ENCODE assay signal across 8 mouse cellular contexts in the genomic region with DNA sequence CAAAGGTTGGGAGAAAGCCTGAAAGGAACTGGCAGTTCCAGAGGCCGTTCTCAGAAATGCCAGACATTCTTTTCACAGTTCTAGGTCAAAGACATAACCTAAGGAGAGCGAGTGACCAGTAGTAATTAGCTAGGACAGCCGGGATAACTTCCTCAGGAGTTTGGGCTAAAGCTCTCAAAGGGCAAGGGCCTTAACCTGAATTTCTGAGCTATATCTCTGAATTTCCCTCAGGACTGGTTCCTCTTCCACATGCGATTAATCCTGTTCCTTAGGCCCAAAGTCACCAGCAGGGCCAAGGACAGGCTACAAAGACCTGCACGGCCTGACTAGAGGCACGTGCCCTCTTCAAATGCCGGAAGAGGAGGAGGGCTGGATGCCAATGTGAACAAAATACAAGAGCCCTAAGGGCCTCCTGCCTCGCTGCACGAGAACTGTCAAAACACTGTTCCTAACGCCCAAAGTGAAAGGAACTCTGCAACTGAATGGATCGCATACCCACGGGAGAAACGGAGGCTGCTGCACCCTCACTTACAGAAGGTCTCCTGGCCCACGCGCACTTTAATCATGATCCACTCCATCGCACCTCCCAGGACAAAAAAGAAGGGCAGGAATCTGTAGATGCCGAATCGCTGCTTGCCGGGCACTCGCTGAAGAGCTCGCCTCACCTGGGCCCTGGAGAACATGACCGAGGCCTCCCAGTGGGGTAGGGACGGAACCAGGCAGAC. TPM values are rescaled to one million over a fixed set of nuclear protein-coding genes. Genes with fewer than 3 reads are reported as not detected.
DNase-seq lines count a peak whose midpoint lies in the region; ATAC-seq and TF ChIP-seq lines count a peak whose summit lies in the region.

No protein-coding gene starts in this region.

- peak; percentile 38 to 56 for ATAC-seq in hematopoietic stem cell, adult 5-6 weeks (replicated peaks in 1 of 2; ENCODE audit: insufficient read depth in 1 of 2, low FRiP score in 2 of 2, low TSS enrichment in 1 of 2, low read depth in 1 of 2, poor library complexity in 2 of 2, severe bottlenecking in 2 of 2)
- no peak for ATAC-seq in limb, embryonic 11.5 days (ENCODE audit: insufficient number of reproducible peaks, low FRiP score, low TSS enrichment, low read depth)

- peaks cover 6% of the 10 kb centered on the region for H3K4me1 ChIP-seq in embryonic fibroblast, embryonic 13.5 days (ENCODE audit: control insufficient read depth, insufficient read depth, low read length)
- peaks cover 23% of the 10 kb centered on the region for H3K4me1 ChIP-seq in limb, embryonic 11.5 days (ENCODE audit: control insufficient read depth, insufficient read depth, low read length)
- peaks cover 64% of the 10 kb centered on the region for H3K4me1 ChIP-seq in midbrain, embryonic 10.5 days

- peak overlapping the region; percentile 86 for H3K4me3 ChIP-seq in embryonic fibroblast, embryonic 13.5 days (ENCODE audit: insufficient read depth, low read length)
- peak overlapping the region; percentile 44 for H3K4me3 ChIP-seq in limb, embryonic 11.5 days (ENCODE audit: low read depth, low read length)
- peak overlapping the region; percentile 82 for H3K4me3 ChIP-seq in midbrain, embryonic 10.5 days

- no peaks in the 10 kb centered on the region; the same call in 1 of the 2 replicates for H3K36me3 ChIP-seq in limb, embryonic 11.5 days (ENCODE audit: control insufficient read depth, insufficient read depth, low read length)
- H3K36me3 ChIP-seq in midbrain, embryonic 10.5 days: peaks cover 36% of the 10 kb centered on the region

- WGBS in limb, embryonic 11.5 days: 1% methylated on average over 23 of the region's 23 CpGs
- WGBS in midbrain, embryonic 10.5 days: 4% methylated on average over 23 of the region's 23 CpGs

- no peak for TF ChIP-seq CTCF in embryonic fibroblast, embryonic 13.5 days (IDR thresholded peaks at IDR 0.05; ENCODE audit: borderline replicate concordance, insufficient read depth, low read length)

- H3K9me3 ChIP-seq in limb, embryonic 11.5 days (ENCODE audit: control insufficient read depth, low read length): no peaks in the 10 kb centered on the region
- no peaks in the 10 kb centered on the region for H3K9me3 ChIP-seq in midbrain, embryonic 10.5 days (replicated peaks)

- peak overlapping the region; percentile 58 for H3K27ac ChIP-seq in embryonic fibroblast, embryonic 13.5 days (ENCODE audit: insufficient read depth, low read length)
- H3K27ac ChIP-seq in limb, embryonic 11.5 days (replicated peaks; ENCODE audit: low read depth, low read length): 0 out of 2 replicates have a peak overlapping the region, but pooled peaks have one; percentile 45
- H3K27ac ChIP-seq in midbrain, embryonic 10.5 days (replicated peaks): peak overlapping the region; percentile 97

- TF ChIP-seq POLR2A in embryonic fibroblast, embryonic 13.5 days (IDR thresholded peaks at IDR 0.05; ENCODE audit: low read depth, low read length): peak; percentile 23; the same call in 1 of the 2 replicates

- peak overlapping the region; percentile 53 for H3K9ac ChIP-seq in limb, embryonic 11.5 days (ENCODE audit: low read length)

- H3K4me2 ChIP-seq in limb, embryonic 11.5 days (ENCODE audit: low read depth, severe bottlenecking): peak overlapping the region; percentile 92

- H3K27me3 ChIP-seq in limb, embryonic 11.5 days (ENCODE audit: control insufficient read depth, insufficient read depth, low read length): no peaks in the 10 kb centered on the region
- H3K27me3 ChIP-seq in midbrain, embryonic 10.5 days (ENCODE audit: low read depth, poor library complexity, severe bottlenecking): no peaks in the 10 kb centered on the region

- peak; percentile 48 for DNase-seq in gastrocnemius, adult 18-20 months (ENCODE audit: low spot score)
- no peak for DNase-seq in gastrocnemius, adult 8-10 months (ENCODE audit: low spot score in 2 of 2)
- DNase-seq in R1 (ENCODE audit: low read depth, low spot score): peak; percentile 63
- DNase-seq in limb, embryonic 11.5 days (ENCODE audit: low spot score): peak; percentile 61
- peak; percentile 58 for DNase-seq in midbrain, embryonic 10.5 days (ENCODE audit: low spot score)
- peak; percentile 64 for DNase-seq in testis, postnatal 14 days (ENCODE audit: low spot score)

RNA-seq across cellular contexts. Expression of a gene that starts 0.5 kb away (rescaled TPM):
- 10 to 100 TPM; 24.6 to 33.8 TPM for total RNA-seq in gastrocnemius, adult 18-20 months (2021)
- 10 to 100 TPM; 26.8 to 40.5 (median 34.1) TPM for total RNA-seq in gastrocnemius, adult 8-10 months (2022)
- 30.6 and 33.4 TPM in 2 replicates for polyA plus RNA-seq in embryonic fibroblast, embryonic 13.5 days (2011; ENCODE audit: insufficient read length, low read depth, missing spikeins)
- total RNA-seq in hematopoietic stem cell, adult 5-6 weeks (2017): 52.8 and 60.0 TPM in 2 replicates
- 61.6 and 66.5 TPM in 2 replicates for polyA plus RNA-seq in limb, embryonic 11.5 days (2014; fragmentation: Nextera tagmentation; extraction: Ambion mirVana)
- polyA plus RNA-seq in midbrain, embryonic 10.5 days (2016; fragmentation: Nextera tagmentation; extraction: Ambion mirVana): 63.1 and 64.3 TPM in 2 replicates

RNA-seq across cellular contexts. Expression of a gene that starts 2.6 kb away (rescaled TPM):
- 1 to 10 TPM in 1 of 2 experiments, under 1 TPM in 1; 0.57 to 1.3 TPM for total RNA-seq in gastrocnemius, adult 18-20 months (2021)
- 1 to 10 TPM in 1 of 4 experiments, under 1 TPM in 3; 0.32 to 1.1 (median 0.74) TPM for total RNA-seq in gastrocnemius, adult 8-10 months (2022)
- 86.1 and 119 TPM in 2 replicates for polyA plus RNA-seq in embryonic fibroblast, embryonic 13.5 days (2011; ENCODE audit: insufficient read length, low read depth, missing spikeins)
- total RNA-seq in hematopoietic stem cell, adult 5-6 weeks (2017): 54.5 and 57.9 TPM in 2 replicates
- 569 and 606 TPM in 2 replicates for polyA plus RNA-seq in limb, embryonic 11.5 days (2014; fragmentation: Nextera tagmentation; extraction: Ambion mirVana)
- polyA plus RNA-seq in midbrain, embryonic 10.5 days (2016; fragmentation: Nextera tagmentation; extraction: Ambion mirVana): 543 and 572 TPM in 2 replicates

RNA-seq across cellular contexts. Expression of a gene that starts 40.2 kb away (rescaled TPM):
- 10 to 100 TPM in 1 of 2 experiments, 1 to 10 TPM in 1; 9.7 to 16.7 TPM for total RNA-seq in gastrocnemius, adult 18-20 months (2021)
- 1 to 10 TPM; 5.0 to 9.9 (median 6.0) TPM for total RNA-seq in gastrocnemius, adult 8-10 months (2022)
- 1.7 and 7.3 TPM in 2 replicates for polyA plus RNA-seq in embryonic fibroblast, embryonic 13.5 days (2011; ENCODE audit: insufficient read length, low read depth, missing spikeins)
- total RNA-seq in hematopoietic stem cell, adult 5-6 weeks (2017): 0.25 TPM in 1 of 2 replicates, not detected in the other
- polyA plus RNA-seq in limb, embryonic 11.5 days (2014; fragmentation: Nextera tagmentation; extraction: Ambion mirVana): 15.5 and 15.7 TPM in 2 replicates
- polyA plus RNA-seq in midbrain, embryonic 10.5 days (2016; fragmentation: Nextera tagmentation; extraction: Ambion mirVana): 18.0 and 23.7 TPM in 2 replicates

Comparison
In these comparisons a context has a peak if more than half of its experiments do, and no peak if none do; other contexts are left out.
1. DNase-seq: peak in gastrocnemius, adult 18-20 months (single experiment), R1 (single experiment), limb, embryonic 11.5 days (single experiment), midbrain, embryonic 10.5 days (single experiment) and testis, postnatal 14 days (single experiment); none in gastrocnemius, adult 8-10 months (0 of 2).
2. H3K27ac ChIP-seq: peak in every context shown above with its lines; median percentile 97 in midbrain, embryonic 10.5 days; 58 in embryonic fibroblast, embryonic 13.5 days; 45 in limb, embryonic 11.5 days.
3. RNA of a gene that starts 2.6 kb away (total RNA-seq): 54.5 to 57.9 TPM in hematopoietic stem cell, adult 5-6 weeks; 0.57 to 1.3 TPM in gastrocnemius, adult 18-20 months and 0.32 to 1.1 TPM in gastrocnemius, adult 8-10 months; every median in the first group is over 10 times any median in the second.
4. Peak in every context shown above with its lines, with median percentiles within 50 percentile points of each other: H3K4me3 ChIP-seq.